Mouse (Mus musculus): ENCODE data around the gene Kcnn4. TPM values are rescaled to one million over a fixed set of nuclear protein-coding genes. Genes with fewer than 3 reads are reported as not detected.

Kcnn4 gene
- polyA plus RNA-seq, 1 experiment from 2014 or later = 1.4 TPM

DNA sequence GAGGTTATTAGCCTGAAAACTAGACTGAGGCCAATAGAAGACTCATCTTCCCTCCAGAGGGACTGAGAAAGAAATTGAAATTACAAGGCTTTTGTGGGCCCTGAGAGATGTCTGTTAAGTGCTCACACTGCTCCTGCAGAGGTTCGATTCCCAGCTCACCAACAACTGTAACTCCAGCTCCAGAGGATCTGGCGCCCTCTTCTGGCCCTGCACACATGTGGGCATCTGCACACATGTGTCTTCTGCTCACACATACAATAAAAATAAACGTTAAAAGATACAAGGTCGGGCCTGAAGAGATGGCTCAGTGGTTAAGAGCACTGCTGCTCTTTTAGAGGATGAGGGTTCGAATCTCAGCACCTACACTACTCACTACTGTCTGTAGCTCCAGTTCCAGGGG, 23.6 kb upstream of the Kcnn4 start:
- H3K4me2 ChIP-seq (replicated peaks) = no peak overlapping the region
- H3K9me3 ChIP-seq = no peaks in the 10 kb centered on the region
- no peak for ATAC-seq (ENCODE audit: low FRiP score, low read depth)
- H3K27me3 ChIP-seq = peaks cover 10% of the 10 kb centered on the region; the same call in 1 of the 2 replicates
- H3K27ac ChIP-seq = no peak overlapping the region
- no peaks in the 10 kb centered on the region for H3K36me3 ChIP-seq
- no peak overlapping the region for H3K9ac ChIP-seq
- WGBS = 66% methylated on average over 5 of the region's 5 CpGs
- H3K4me3 ChIP-seq = no peak overlapping the region
- no peaks in the 10 kb centered on the region for H3K4me1 ChIP-seq

DNA sequence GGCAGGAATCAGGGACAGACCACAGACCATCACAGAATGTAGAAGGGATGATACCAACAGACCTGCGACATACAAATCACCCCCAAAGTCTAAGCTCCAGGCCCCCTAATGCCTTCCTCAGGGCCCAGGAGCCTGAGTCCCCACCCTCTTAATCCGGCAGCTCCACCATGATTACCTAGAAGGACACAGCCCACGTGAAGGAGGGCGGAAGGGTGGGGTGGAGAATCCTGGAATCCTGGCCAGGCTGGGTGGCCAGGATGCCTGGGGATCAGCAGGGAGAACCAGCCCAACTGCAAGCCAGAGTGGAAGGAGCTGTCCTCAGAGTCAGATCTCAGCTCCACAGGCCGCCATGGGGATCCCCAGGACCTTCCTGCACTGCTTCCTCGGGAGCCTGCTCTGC, 21.2 kb upstream of the Kcnn4 start, which contains the start of gene Lypd5:
Gene Lypd5, plus strand, starts transcription at position 301 of the 400 bp plus-strand sequence.
- Histone ChIP-seq H3K4me2 (replicated peaks) (no peak within 1 kb of the TSS), H3K9me3 (no peaks in the 10 kb centered on the region), H3K4me1 (no peaks in the 10 kb centered on the region), H3K4me3 (no peak within 1 kb of the TSS), H3K36me3 (no peaks in the 10 kb centered on the region), H3K27ac (no peak within 1 kb of the TSS), H3K27me3 (peaks cover 28% of the 10 kb centered on the region), H3K9ac (no peak within 1 kb of the TSS)
- ATAC-seq (ENCODE audit: low FRiP score, low read depth) = no peak
- 41% methylated on average over 6 of the region's 6 CpGs for WGBS

DNA sequence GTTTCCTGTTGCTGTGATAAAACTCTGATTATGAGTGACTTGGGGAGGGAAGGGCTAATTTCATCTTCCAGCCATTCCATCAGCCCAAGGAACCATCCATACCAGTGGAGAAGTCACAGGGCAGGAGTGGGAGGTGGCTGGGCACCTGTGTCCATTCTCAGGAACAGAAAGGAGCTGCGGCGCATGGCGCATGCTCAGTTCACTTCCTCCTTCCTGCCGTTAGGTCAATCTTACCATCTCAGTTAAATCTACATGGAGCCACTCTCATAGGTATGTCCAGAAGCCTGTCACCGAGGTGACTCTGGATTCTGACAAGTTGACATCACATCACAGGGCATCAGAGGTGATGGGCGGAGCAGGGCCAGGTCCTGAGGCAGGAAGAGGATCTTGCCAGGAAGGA, 14.4 kb upstream of the Kcnn4 start:
- Histone ChIP-seq H3K9me3 (peaks cover 5% of the 10 kb centered on the region; the same call in 1 of the 2 replicates), H3K27ac (no peak overlapping the region), H3K4me2 (replicated peaks) (no peak overlapping the region), H3K9ac (no peak overlapping the region), H3K27me3 (peaks cover 23% of the 10 kb centered on the region), H3K36me3 (no peaks in the 10 kb centered on the region), H3K4me3 (no peak overlapping the region), H3K4me1 (no peaks in the 10 kb centered on the region)
- ATAC-seq (ENCODE audit: low FRiP score, low read depth) = no peak
- 77% methylated on average over 6 of the region's 6 CpGs for WGBS

DNA sequence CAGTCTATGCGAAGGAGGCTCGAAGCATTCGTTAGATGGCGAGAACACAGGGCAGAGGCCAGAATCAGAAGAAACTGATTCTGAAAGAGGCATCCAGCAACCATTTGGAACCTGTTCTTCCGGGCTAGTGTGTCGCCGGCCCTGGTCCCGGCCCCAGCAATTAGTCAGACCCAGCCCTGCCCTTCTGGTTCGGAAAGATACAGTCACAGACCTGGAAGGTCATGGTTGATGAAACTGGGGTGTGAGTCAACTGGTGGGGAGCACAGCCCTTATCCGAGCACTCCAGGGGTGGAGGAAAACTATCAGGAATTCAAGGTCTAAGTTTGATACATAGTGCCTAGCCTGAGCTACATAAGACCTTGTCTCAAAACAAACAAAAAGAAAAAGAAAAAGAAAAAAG, 14.0 kb upstream of the Kcnn4 start:
- 73% methylated on average over 10 of the region's 10 CpGs for WGBS
- H3K9me3 ChIP-seq = peaks cover 5% of the 10 kb centered on the region; the same call in 1 of the 2 replicates
- no peak for ATAC-seq (ENCODE audit: low FRiP score, low read depth)
- no peak overlapping the region for H3K27ac ChIP-seq
- no peak overlapping the region for H3K9ac ChIP-seq
- no peak overlapping the region for H3K4me3 ChIP-seq
- H3K27me3 ChIP-seq = peaks cover 22% of the 10 kb centered on the region
- H3K4me1 ChIP-seq = no peaks in the 10 kb centered on the region
- H3K4me2 ChIP-seq (replicated peaks) = no peak overlapping the region
- no peaks in the 10 kb centered on the region for H3K36me3 ChIP-seq

DNA sequence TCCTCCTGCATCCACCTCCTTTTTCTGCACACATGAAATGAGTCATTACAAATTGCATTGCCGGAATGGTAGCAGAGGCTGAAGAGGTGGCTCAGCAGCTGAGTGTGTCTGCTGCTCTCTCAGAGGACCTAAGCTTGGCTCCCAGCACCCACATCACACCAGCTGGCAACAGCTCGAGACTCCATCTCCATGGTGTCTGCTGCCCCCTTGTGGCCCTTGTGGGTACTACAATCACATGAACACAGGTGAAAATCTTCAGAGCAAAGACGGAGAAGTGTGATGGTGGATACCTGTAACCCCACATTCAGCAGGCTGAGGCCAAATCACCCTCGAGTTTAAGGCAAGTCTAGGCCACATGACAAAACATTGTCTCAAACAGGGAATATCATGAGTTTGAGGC, 12.2 kb upstream of the Kcnn4 start:
- Histone ChIP-seq H3K36me3 (no peaks in the 10 kb centered on the region), H3K4me1 (no peaks in the 10 kb centered on the region), H3K4me2 (replicated peaks) (no peak overlapping the region), H3K4me3 (no peak overlapping the region), H3K9me3 (peaks cover 5% of the 10 kb centered on the region; the same call in 1 of the 2 replicates), H3K27me3 (peaks cover 10% of the 10 kb centered on the region), H3K9ac (no peak overlapping the region), H3K27ac (no peak overlapping the region)
- WGBS = 46% methylated on average over 4 of the region's 4 CpGs
- no peak for ATAC-seq (ENCODE audit: low FRiP score, low read depth)

DNA sequence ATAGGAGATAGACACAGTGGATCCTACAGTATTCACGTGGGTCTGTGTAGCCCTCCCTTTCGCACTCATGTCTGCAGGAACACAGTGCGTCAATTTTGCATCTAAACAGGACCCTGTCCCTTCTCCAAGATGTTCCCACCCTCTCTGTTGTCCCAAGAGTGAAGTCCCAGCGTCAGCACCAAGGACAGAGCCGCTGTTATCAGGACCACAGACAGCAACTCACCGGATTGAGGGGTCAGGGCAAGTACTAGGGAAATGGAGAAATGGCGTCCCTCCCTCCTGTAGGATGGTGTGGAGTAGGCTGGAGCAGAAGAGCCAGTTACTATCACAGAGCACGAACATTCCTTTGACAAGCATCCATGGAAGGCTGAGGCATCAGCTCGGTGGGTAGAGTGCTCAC, 10.8 kb upstream of the Kcnn4 start:
- Histone ChIP-seq H3K27me3 (0 out of 2 replicates have a peak, but pooled peaks cover 3% of the 10 kb centered on the region), H3K4me3 (no peak overlapping the region), H3K36me3 (no peaks in the 10 kb centered on the region), H3K9me3 (peaks cover 5% of the 10 kb centered on the region; the same call in 1 of the 2 replicates), H3K27ac (no peak overlapping the region), H3K4me2 (replicated peaks) (no peak overlapping the region), H3K9ac (no peak overlapping the region), H3K4me1 (no peaks in the 10 kb centered on the region)
- WGBS = 26% methylated on average over 9 of the region's 9 CpGs
- ATAC-seq (ENCODE audit: low FRiP score, low read depth) = no peak

DNA sequence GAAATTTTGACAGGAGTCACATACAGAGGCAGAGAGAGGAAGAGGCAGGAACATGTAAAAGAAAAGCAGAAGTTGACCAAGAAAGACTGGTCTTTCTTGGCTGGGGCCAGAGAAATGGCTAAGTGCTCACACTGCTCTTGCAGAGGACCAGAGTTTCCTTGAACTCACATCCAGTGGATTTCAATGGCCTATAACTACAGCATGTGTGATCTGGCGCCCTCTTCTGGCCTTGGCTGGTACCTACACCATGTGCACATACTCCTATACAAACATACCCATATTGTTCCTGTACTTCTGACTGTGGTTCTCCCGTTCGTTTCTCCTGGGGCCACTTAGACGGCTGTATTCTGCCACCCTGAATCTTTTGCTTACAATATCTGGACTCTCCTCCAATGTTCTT, 9.1 kb upstream of the Kcnn4 start:
- 71% methylated on average over 4 of the region's 4 CpGs for WGBS

DNA sequence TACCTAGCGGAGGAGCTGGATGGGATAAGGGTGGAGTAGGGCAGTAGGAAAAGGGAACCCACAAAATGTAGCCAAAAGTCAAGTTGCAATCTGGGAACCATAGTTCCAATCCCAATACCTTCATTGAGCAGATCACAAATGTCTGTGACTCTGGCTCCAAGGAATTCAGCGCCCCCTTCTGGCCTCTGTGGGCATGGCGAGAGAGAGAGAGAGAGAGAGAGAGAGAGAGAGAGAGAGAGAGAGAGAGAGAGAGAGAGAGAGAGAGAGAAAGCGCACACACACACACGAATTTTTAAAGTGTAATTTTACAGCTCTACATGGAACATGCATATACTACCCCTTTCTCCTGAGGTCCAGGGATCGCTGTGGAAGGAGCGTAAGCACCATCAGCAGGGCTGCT, 6.8 kb upstream of the Kcnn4 start:
- no peak overlapping the region for H3K4me3 ChIP-seq
- ATAC-seq (ENCODE audit: low FRiP score, low read depth) = no peak
- H3K4me2 ChIP-seq (replicated peaks) = no peak overlapping the region
- no peaks in the 10 kb centered on the region for H3K4me1 ChIP-seq
- no peaks in the 10 kb centered on the region for H3K9me3 ChIP-seq
- no peaks in the 10 kb centered on the region for H3K36me3 ChIP-seq
- no peak overlapping the region for H3K27ac ChIP-seq
- H3K27me3 ChIP-seq = 0 out of 2 replicates have a peak, but pooled peaks cover 3% of the 10 kb centered on the region
- H3K9ac ChIP-seq = no peak overlapping the region
- WGBS = 21% methylated on average over 7 of the region's 7 CpGs

More for the DNA sequence above, 9.1 kb upstream of the Kcnn4 start:
- no peak overlapping the region for H3K4me2 ChIP-seq (replicated peaks)
- H3K27ac ChIP-seq = no peak overlapping the region
- H3K9ac ChIP-seq = no peak overlapping the region
- H3K27me3 ChIP-seq = 0 out of 2 replicates have a peak, but pooled peaks cover 3% of the 10 kb centered on the region
- H3K4me3 ChIP-seq = no peak overlapping the region
- peaks cover 5% of the 10 kb centered on the region; the same call in 1 of the 2 replicates for H3K9me3 ChIP-seq
- H3K36me3 ChIP-seq = no peaks in the 10 kb centered on the region
- no peaks in the 10 kb centered on the region for H3K4me1 ChIP-seq
- ATAC-seq (ENCODE audit: low FRiP score, low read depth) = no peak

DNA sequence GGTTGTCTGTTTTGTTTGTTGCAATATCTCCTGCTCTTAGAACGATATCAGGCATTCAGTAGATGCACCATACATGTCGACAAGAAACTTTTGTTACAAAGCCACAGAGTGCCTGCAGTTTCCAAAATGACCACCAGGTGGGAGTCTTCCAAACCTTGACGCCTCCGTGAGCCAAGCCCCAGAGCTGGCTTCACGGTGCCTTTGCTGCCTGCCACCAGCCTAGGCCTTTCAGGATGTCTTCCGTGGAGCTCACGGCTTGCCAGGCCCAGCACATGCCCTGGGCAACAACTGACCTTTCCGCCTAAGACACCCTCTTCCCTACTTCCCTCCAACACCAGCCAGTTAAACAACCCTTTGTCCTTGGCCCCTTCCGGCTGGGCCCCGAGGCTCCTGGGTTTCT, 5.2 kb upstream of the Kcnn4 start:
- 22% methylated on average over 10 of the region's 10 CpGs for WGBS
- Histone ChIP-seq H3K27ac (no peak overlapping the region), H3K9ac (no peak overlapping the region; the same call in 1 of the 2 replicates), H3K4me1 (peaks cover 6% of the 10 kb centered on the region), H3K9me3 (no peaks in the 10 kb centered on the region), H3K27me3 (0 out of 2 replicates have a peak, but pooled peaks cover 3% of the 10 kb centered on the region), H3K36me3 (no peaks in the 10 kb centered on the region), H3K4me2 (replicated peaks) (no peak overlapping the region), H3K4me3 (no peak overlapping the region)
- ATAC-seq (ENCODE audit: low FRiP score, low read depth) = peak; percentile 55; the same call in 1 of the 2 replicates

DNA sequence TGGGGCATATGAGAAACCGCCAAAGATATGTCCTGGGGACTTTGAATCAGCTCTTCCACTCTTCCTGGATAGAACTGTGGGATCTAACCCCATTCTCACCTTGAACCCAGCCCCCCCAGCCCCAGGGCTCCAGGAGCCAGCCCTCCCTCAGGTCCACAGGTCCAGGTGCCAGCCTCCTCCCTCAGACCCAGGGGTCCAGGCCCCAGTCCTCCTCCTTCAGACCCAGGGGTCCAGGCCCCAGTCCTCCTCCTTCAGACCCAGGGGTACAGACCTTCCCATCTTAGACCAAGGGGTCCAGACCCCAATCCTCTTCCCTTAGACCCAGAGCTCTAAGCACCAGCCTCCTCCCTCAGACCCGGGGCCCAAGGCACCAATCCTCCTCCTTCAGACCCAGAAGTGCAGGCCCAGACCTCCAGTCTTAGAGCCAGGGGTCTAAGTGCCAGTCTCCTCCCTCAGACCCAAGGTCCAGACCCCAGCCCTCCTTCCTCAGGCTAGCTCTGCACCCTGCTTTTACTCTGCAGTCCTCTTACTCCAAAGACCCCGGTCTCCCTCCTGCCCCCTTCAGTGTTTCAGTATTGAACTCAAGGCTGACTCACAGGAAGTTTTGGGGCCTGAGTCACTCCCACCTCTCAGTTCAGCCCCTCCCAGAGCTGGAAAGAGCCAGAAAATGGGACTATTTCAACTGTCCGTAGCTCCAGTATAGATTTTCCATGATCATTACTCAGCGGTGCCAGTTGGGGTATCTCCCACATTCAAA, 4.6 kb upstream of the Kcnn4 start:
- ATAC-seq (ENCODE audit: low FRiP score, low read depth) = peak; percentile 26; the same call in 1 of the 2 replicates

DNA sequence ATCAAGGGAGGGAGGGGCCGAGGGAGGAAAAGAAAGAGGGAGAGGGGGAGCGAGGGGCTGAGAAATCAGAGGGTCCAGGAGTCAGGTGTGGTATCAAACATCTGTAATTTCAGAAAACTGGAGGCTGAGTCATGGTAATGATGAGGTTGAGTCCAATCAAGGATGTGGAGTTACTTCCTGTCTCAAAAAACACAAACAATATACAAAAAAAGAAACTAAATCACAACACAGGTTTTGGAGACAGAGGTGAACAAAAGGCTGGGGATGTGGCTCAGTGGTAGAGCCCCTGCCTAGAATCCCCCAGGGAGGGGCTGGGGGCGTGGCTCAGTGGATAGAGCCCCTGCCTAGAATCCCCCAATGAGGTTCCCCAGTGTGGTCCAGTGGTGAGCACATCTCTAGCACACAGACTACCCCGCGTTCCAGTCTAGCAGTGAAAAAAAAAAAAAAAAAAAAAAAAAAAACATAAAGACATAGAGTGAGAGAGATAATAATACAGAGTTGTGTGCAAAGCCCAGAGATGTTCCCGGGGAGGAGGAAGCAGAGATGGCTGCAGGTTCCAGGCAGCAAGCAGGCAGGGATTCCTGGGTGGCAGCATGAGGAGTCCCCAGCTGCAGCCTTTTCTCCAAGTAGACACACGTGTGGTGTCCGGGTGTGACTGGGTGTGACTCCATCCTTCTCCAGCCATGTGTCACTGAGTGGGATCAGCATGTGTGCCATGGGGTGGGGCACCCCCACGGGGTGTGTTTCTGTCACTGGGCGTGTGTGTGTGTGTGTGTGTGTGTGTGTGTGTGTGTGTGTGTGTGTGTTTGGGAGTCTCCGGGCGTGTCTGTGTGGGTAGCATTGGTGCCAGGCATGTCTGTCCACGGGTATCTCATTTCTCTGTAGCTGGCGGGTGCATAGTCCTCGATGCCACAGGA, 3.1 kb upstream of the Kcnn4 start:
- Histone ChIP-seq H3K9ac (no peak overlapping the region), H3K27ac (no peak overlapping the region), H3K27me3 (0 out of 2 replicates have a peak, but pooled peaks cover 3% of the 10 kb centered on the region), H3K4me1 (peaks cover 12% of the 10 kb centered on the region), H3K9me3 (no peaks in the 10 kb centered on the region), H3K4me2 (replicated peaks) (no peak overlapping the region), H3K36me3 (no peaks in the 10 kb centered on the region), H3K4me3 (no peak overlapping the region)
- 75% methylated on average over 15 of the region's 15 CpGs for WGBS
- ATAC-seq (ENCODE audit: low FRiP score, low read depth) = no peak

More for the DNA sequence above, 4.6 kb upstream of the Kcnn4 start:
- 83% methylated on average over 5 of the region's 5 CpGs for WGBS
- H3K9me3 ChIP-seq = no peaks in the 10 kb centered on the region
- H3K27me3 ChIP-seq = 0 out of 2 replicates have a peak, but pooled peaks cover 3% of the 10 kb centered on the region
- H3K4me2 ChIP-seq (replicated peaks) = no peak overlapping the region
- no peak overlapping the region for H3K27ac ChIP-seq
- no peak overlapping the region for H3K4me3 ChIP-seq
- H3K9ac ChIP-seq = no peak overlapping the region
- H3K4me1 ChIP-seq = peaks cover 12% of the 10 kb centered on the region
- H3K36me3 ChIP-seq = no peaks in the 10 kb centered on the region

DNA sequence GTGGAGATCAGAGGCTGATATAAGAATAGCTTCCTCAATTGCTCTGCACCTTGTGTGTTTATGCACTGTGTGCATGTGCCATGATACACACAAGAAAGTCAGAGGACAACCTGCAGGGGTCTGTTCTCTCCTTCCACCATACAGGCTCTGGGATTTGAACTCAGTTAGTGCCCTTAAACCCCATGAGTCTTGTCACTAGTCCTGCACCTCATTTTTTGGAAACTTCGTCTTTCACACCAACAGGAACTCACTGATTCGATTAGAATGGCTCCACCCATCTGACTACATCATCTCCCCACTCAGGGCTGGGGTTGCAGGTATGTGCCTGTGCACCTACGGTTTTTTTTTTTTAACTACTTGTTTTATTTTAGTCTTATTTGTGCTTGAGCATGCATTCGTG, 1.8 kb upstream of the Kcnn4 start:
- H3K9ac ChIP-seq = no peak overlapping the region
- H3K27me3 ChIP-seq = no peaks in the 10 kb centered on the region
- H3K4me3 ChIP-seq = no peak overlapping the region
- peaks cover 17% of the 10 kb centered on the region for H3K4me1 ChIP-seq
- no peaks in the 10 kb centered on the region for H3K36me3 ChIP-seq
- no peak overlapping the region for H3K27ac ChIP-seq
- ATAC-seq (ENCODE audit: low FRiP score, low read depth) = no peak
- H3K9me3 ChIP-seq = no peaks in the 10 kb centered on the region
- WGBS = 50% methylated on average over 4 of the region's 4 CpGs
- H3K4me2 ChIP-seq (replicated peaks) = no peak overlapping the region
